Mouse (Mus musculus) left cerebral cortex, postnatal 4 days (tissue): ENCODE measurements around the gene Lipe. TPM values are rescaled to one million over a fixed set of nuclear protein-coding genes. Genes with fewer than 3 reads are reported as not detected.
A peak's percentile ranks its signal among the peaks of the same experiment; 100 is the strongest.

Experiments used
- DNase-seq: peaks from one replicate; pipeline ENCODE4 v3.0.0-alpha.2; 2022
- intact Hi-C: fragments of 180-260 bp; cut with DNase I; formaldehyde crosslinking; loops from one replicate; pipeline ENCODE4 v1.15.1; 2025
- total RNA-seq, 2 experiments: library from RNA; stranded (reverse); gene quantifications; 2 replicates each; pipeline ENCODE4 v1.2.3; 2021

Gene Lipe
- total RNA-seq, 2 experiments from 2014 or later, result 8.3 to 9.0 TPM

GRCm38 (mm10) chr7:25390054-25390770, 8.3 kb downstream of the Lipe start:
- DNase-seq, result peak; percentile 42
- intact Hi-C loops, result no loop called here

GRCm38 (mm10) chr7:25388916-25389315, 9.6 kb downstream of the Lipe start:
- intact Hi-C loops, result no loop called here
- DNase-seq, result no peak

GRCm38 (mm10) chr7:25387811-25388440, 10.6 kb downstream of the Lipe start:
- DNase-seq, result no peak
- intact Hi-C loops, result no loop called here

DNA sequence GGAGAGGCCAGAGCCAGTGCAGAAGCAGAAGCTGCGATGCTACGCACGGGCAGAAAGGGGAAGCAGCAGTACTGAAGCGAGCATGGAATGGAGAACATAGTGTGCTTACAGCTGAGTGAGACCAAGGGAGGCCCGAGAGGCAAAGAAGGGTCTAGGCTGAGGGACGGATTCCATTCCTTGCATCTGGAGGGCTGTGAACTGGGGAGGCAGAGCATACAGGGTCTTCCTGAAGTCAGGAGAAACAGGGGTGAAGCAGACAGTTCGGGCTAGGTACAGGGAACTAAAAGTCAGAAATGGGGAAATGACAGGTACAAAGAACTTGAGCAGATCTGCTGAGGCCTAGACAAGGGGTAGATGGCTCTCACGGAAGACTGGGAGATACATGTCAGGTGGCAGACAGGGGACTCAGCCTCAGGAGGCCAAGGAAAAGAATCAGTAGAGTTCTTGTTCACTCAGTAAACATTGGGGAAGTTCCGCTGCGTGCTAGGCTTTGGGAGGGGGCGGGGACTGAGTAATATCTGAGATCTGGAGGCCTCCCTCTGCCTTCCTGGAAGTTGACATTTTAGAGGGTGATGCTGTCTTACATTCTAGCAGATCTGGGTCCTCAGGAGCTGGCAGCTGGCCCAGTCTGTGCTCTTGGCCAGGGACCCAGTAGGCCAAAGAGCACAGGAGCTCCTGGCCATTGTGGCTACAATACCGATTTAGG, 12.5 kb downstream of the Lipe start:
- intact Hi-C loops, result no loop called here
- DNase-seq, result peak; percentile 74

GRCm38 (mm10) chr7:25385259-25385658, 13.3 kb downstream of the Lipe start:
- no peak for DNase-seq
- intact Hi-C loops, result no loop called here

DNA sequence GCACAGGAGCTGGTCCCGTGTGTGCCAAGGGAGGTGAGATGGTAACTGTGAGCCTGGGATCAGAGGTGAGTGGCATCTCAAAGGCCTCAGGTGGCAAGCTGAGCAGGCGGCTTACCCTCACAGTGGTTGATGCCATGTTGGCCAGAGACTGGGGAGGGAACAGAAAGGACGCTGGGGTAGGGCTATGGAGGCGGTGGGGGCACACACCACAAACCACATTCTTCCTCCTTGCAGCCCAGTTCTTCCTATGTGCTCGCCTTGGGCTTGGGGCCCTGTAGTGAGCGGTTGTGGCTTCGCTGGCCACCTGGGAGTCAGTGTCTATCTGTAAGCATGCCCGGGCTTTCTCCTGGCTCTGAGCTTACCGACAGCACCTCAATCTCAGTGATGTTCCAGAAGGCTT, 13.7 kb downstream of the Lipe start:
- intact Hi-C loops, result no loop called here
- DNase-seq, result no peak

- DNase-seq, result no peak
- intact Hi-C loops, result no loop called here
These were observed 14.2 kb downstream of the Lipe start for GRCm38 (mm10) chr7:25384318-25384717.

DNA sequence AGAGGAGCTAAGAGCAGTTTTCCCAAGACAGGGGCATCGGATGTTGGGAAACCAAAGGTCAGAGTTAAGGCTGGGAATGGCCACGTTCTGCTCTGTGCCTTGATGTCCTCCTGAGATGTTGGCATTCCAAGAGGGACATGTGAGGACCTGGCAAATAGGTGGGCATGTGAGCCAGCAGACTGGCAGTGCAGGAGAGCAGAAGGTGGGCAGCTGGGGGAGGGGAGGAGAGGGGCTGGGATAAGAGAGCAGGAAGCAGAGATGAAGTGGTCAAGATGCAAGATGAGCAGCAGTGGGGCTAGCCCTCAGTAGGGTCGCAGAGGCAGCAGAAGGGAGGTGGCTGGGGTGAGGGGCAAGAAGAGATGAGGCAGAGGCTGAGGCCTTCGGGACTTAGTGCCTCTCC, 14.6 kb downstream of the Lipe start:
- intact Hi-C loops, result no loop called here
- no peak for DNase-seq

DNA sequence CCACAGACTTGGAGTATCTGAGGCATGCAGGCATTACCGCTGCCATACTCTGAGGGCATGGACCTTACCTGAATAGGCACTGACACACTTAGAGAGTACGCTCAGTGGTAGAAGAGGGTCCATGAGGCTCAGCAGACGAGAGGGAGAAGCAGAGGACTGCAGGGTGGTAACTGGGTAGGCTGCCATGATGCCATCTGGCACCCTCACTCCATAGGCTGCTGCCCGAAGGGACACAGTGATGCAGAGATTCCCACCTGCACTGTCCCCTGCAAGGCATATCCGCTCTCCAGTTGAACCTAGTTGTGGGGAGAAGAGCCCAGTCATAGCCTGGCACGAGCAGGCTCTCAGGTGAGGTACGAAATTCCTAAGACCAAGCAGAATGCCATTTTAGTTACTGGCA, 15.1 kb downstream of the Lipe start:
- intact Hi-C loops, result no loop called here

DNA sequence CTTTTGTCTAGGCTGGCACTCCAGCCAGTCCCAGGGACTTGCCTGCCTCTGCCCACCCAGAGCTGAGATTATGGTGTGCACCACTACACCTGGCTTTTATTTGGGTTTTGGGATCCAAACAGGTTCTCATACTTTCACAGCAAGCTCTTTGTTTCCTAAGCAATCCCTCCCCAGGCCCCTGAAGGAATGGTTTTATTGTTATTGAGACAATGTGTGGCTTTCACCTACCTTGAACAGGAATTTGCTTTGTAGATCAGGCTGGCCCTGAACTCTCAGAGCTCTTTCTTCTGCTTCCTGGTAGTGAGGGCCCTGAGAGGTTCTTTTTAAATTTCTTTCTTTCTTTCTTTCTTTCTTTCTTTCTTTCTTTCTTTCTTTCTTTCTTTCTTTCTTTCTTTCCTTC, 16.0 kb downstream of the Lipe start:
- intact Hi-C loops, result no loop called here
- DNase-seq, result no peak

More for the DNA sequence above, 15.1 kb downstream of the Lipe start:
- DNase-seq, result no peak

DNA sequence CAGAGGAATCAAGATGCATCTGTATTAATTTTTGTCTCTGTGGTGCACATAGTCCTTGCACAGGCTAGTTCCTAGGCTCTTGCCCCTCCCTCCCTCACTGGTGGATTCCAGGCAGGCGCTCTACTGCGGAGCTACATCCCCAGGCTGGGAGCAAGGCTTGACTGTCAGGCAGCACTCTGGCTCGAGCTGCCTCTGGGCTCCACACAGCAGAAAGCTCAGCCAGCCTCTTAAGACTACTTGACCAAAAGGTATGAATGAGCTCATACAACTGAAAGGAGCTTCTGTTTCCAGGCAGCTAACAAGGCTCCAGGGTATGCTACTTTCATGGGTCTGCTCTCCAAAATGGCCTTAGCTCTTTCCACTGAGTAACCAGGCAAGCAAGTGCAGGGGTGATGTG, 17.2 kb downstream of the Lipe start:
- DNase-seq, result no peak
- intact Hi-C loops, result no loop called here

DNA sequence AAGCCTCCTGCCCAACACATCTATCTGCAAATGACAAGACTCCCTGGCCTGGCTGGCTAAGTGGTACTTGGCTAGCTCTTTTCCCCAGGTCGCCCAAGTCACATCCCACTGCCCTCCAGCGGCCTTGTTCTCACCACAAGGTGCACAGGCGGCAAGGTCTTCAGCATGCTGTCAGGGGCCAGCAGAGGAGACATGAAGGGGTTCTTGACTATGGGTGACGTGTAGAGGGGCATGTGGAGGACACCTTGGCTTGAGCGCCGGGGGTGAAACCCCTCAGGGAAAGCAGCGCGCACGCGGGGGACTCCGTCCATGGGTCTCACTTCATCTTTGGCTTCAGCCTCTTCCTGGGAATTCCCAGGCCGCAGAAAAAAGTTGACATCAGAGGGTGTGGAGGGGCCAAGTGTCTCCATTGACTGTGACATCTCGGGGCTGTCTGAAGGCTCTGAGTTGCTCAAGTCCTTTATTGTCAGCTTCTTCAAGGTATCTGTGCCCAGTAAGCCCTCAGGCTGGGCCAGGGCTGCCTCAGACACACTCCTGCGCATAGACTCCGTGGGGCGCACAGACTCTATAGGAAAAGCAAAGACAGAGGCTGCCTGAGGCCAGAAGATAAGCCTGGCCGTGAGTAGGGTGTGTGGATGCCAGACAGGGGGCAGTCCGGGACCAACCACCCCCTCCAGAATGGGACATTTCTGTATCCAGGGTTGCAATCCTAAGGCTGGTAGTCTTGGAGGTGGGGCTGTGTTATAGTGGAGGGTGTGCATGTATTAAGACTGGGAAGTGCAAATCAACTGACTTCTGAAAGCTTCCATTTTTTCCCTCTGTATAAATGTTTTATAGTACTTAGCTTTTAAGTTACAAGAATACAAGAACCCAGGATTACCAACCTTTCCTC, 17.9 kb downstream of the Lipe start:
- intact Hi-C loops, result no loop called here
- DNase-seq, result no peak

- intact Hi-C loops, result no loop called here
- DNase-seq, result peak; percentile 50
These were observed 18.8 kb downstream of the Lipe start for GRCm38 (mm10) chr7:25379551-25380351.

GRCm38 (mm10) chr7:25378181-25379100, 20.1 kb downstream of the Lipe start:
- intact Hi-C loops, result no loop called here

DNA sequence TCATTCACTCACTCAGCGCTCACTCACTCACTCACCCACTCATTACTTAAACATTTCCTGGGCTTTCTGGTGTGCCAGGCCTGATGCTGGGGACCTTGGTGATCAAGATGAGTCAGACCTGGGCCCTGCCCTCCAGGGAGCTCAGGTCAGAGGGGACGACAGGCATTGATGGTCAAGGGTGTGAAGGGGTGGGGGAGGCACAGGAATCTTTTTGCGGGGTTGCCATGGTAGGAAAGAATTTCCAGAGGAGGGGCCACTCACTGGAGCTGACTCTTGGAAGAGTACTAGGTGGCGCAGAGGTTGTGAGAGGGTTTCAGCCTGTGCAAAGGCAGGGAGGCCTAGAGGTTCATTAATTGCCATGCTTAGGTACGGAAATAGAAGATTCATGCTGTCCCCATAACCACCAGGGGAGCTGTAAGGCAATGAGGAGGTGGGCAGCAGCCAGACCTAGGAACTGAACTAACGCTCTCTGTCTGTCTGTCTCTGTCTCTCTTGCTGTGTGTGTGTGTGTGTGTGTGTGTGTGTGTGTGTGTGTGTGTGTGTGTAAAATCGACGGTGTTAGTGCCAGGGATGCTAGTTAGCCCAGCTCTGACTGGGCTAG, 21.3 kb downstream of the Lipe start:
- intact Hi-C loops, result no loop called here
- no peak for DNase-seq

More at GRCm38 (mm10) chr7:25378181-25379100, 20.1 kb downstream of the Lipe start:
- no peak for DNase-seq

- intact Hi-C loops, result no loop called here
- peak; percentile 75 for DNase-seq
These were observed 22.0 kb downstream of the Lipe start for GRCm38 (mm10) chr7:25376556-25376955.

- intact Hi-C loops, result no loop called here
- no peak for DNase-seq
These were observed 26.1 kb downstream of the Lipe start for GRCm38 (mm10) chr7:25372441-25372840.

GRCm38 (mm10) chr7:25369058-25369749, 29.3 kb downstream of the Lipe start, which contains the start of gene Cnfn:
Gene Cnfn, minus strand, starts transcription at chr7:25369724.
- no peak for DNase-seq
- intact Hi-C loops, result no loop called here
